Mouse (Mus musculus) heart, adult 2 months (tissue): ENCODE measurements around the gene Slc9a2. TPM values are rescaled to one million over a fixed set of nuclear protein-coding genes. Genes with fewer than 3 reads are reported as not detected.

Source experiments
- DNase-seq, 2 experiments: peaks; one replicate each; pipeline ENCODE4 v3.0.0; 2021
- H3K27ac ChIP-seq: fragments of 200-600 bp; 2 replicates; pipeline ENCODE4 v1.8.1; 2022
- H3K27me3 ChIP-seq: fragments of 200-500 bp; 2 replicates; pipeline ENCODE4 v1.6.1; 2012; ENCODE audit warnings: mild to moderate bottlenecking, low read length, inconsistent platforms, mixed read lengths; ENCODE audit not compliant: control insufficient read depth, insufficient read depth
- H3K36me3 ChIP-seq: fragments of 200-500 bp; 2 replicates; pipeline ENCODE4 v1.6.1; 2012; ENCODE audit warnings: low read length, inconsistent platforms; ENCODE audit not compliant: control insufficient read depth, insufficient read depth
- H3K4me1 ChIP-seq: fragments of 200-500 bp; 2 replicates; pipeline ENCODE4 v1.6.1; 2011; ENCODE audit warnings: low read length; ENCODE audit not compliant: control insufficient read depth, insufficient read depth
- H3K4me3 ChIP-seq: fragments of 200-600 bp; 2 replicates; pipeline ENCODE4 v1.8.1; 2022
- H3K79me2 ChIP-seq: fragments of 200-500 bp; replicated peaks from 2 replicates; pipeline ENCODE4 v1.6.1; 2012; ENCODE audit warnings: mild to moderate bottlenecking, inconsistent platforms, low read length, moderate library complexity, mixed read lengths; ENCODE audit not compliant: control insufficient read depth, insufficient read depth
- H3K9ac ChIP-seq: fragments of 200-500 bp; 2 replicates; pipeline ENCODE4 v1.6.1; 2012; ENCODE audit warnings: low read depth, mild to moderate bottlenecking, control low read depth, inconsistent platforms, low read length, mixed read lengths
- CTCF ChIP-seq: fragments of 200-600 bp; IDR thresholded peaks from 2 replicates; pipeline ENCODE4 v1.8.1; 2022; ENCODE audit warnings: antibody characterized with exemption, mild to moderate bottlenecking, moderate library complexity
- EP300 ChIP-seq: fragments of 200-500 bp; IDR thresholded peaks from 2 replicates; pipeline ENCODE4 v1.6.1; 2011; ENCODE audit warnings: low read depth, low read length, control low read depth; ENCODE audit not compliant: insufficient read depth
- POLR2A ChIP-seq: fragments of 200-500 bp; IDR thresholded peaks from 2 replicates; pipeline ENCODE4 v1.6.1; 2011; ENCODE audit warnings: mild to moderate bottlenecking, low read depth, low read length, control low read depth; ENCODE audit not compliant: insufficient read depth
- WGBS: fragments of 180-500 bp; shearing (Covaris S2); methylation state at CpG from one replicate; pipeline ENCODE4 v1.1.7; 2018; 5-methylcytosine and 5-hydroxymethylcytosine counted together
- intact Hi-C: fragments of 180-260 bp; cut with DNase I; formaldehyde crosslinking; loops from one replicate; pipeline ENCODE4 v1.15.1; 2025
- polyA plus RNA-seq: library from polyadenylated mRNA; depleted of rRNA; stranded (reverse); fragments of >200 nt; gene quantifications from 2 replicates; pipeline ENCODE4 v1.2.3, GENCODE M21; 2012; rRNA removed
- total RNA-seq, 2 experiments: library from RNA; stranded (reverse); gene quantifications; 2 replicates each; pipeline ENCODE4 v1.2.3; 2021

Slc9a2 gene
- total and polyA plus RNA-seq, 3 experiments: 1.3 to 3.2 (median 1.4) TPM

GRCm38 (mm10) chr1:40805351-40805750 lies 125.0 kb downstream of the Slc9a2 start, which contains the start of gene Tmem182:
Tmem182 (plus strand) TSS chr1:40805601.
- peak within 1 kb of the TSS; percentile 91 for H3K27ac ChIP-seq
- H3K27me3 ChIP-seq: no peaks in the 10 kb centered on the region
- intact Hi-C loops: no loop called here
- peaks cover 1% of the 10 kb centered on the region; the same call in 1 of the 2 replicates for H3K4me1 ChIP-seq
- 17% methylated on average over 9 of the region's 9 CpGs for WGBS
- no peaks in the 10 kb centered on the region for H3K79me2 ChIP-seq
- TF ChIP-seq POLR2A (peak; percentile 88), CTCF (no peak), EP300 (peak; percentile 69; the same call in 1 of the 2 replicates)
- H3K4me3 ChIP-seq: peak within 1 kb of the TSS; percentile 55
- H3K36me3 ChIP-seq: peaks cover 3% of the 10 kb centered on the region
- DNase-seq: peak; percentile 77 to 86
- H3K9ac ChIP-seq: peak within 1 kb of the TSS; percentile 70

- DNase-seq: peak in 1 of 2 experiments; percentile 32
- no peak for TF ChIP-seq EP300
- TF ChIP-seq POLR2A: no peak
- no peak for TF ChIP-seq CTCF
- Histone ChIP-seq H3K27ac (peak overlapping the region; percentile 91), H3K27me3 (no peaks in the 10 kb centered on the region), H3K4me1 (peaks cover 1% of the 10 kb centered on the region; the same call in 1 of the 2 replicates), H3K79me2 (no peaks in the 10 kb centered on the region), H3K9ac (peak overlapping the region; percentile 70), H3K4me3 (peak overlapping the region; percentile 55), H3K36me3 (peaks cover 5% of the 10 kb centered on the region)
- WGBS: 67% methylated on average over 11 of the region's 11 CpGs
- intact Hi-C loops: loop anchor here (2.0 kb wide), 1 partner anchor 19 kb away; no protein-coding TSS in a partner anchor
Measured at GRCm38 (mm10) chr1:40805891-40806290, 125.5 kb downstream of the Slc9a2 start.

- H3K27ac ChIP-seq: no peak overlapping the region
- TF ChIP-seq EP300: no peak
- no peak for TF ChIP-seq CTCF
- TF ChIP-seq POLR2A: no peak
- no peaks in the 10 kb centered on the region for H3K79me2 ChIP-seq
- DNase-seq: no peak
- no peak overlapping the region for H3K4me3 ChIP-seq
- H3K9ac ChIP-seq: no peak overlapping the region
- no peaks in the 10 kb centered on the region for H3K27me3 ChIP-seq
- intact Hi-C loops: no loop called here
- WGBS: 77% methylated on average over 3 of the region's 3 CpGs
- H3K4me1 ChIP-seq: peaks cover 1% of the 10 kb centered on the region; the same call in 1 of the 2 replicates
- H3K36me3 ChIP-seq: peaks cover 5% of the 10 kb centered on the region
Measured at GRCm38 (mm10) chr1:40808643-40809042, 128.3 kb downstream of the Slc9a2 start.

- TF ChIP-seq POLR2A (no peak), CTCF (no peak), EP300 (no peak)
- Histone ChIP-seq H3K36me3 (peaks cover 7% of the 10 kb centered on the region), H3K79me2 (no peaks in the 10 kb centered on the region), H3K27me3 (no peaks in the 10 kb centered on the region), H3K4me3 (no peak overlapping the region), H3K9ac (no peak overlapping the region), H3K27ac (peak overlapping the region; percentile 23; the same call in 1 of the 2 replicates), H3K4me1 (peaks cover 4% of the 10 kb centered on the region)
- peak; percentile 35 to 50 for DNase-seq
- intact Hi-C loops: no loop called here
- WGBS: 41% methylated on average over 16 of the region's 16 CpGs
Measured at GRCm38 (mm10) chr1:40815071-40815845, 134.9 kb downstream of the Slc9a2 start.

Other genes with a start within 250 kb of the Slc9a2 start
- gene Il18r1, start 215.0 kb upstream of the Slc9a2 start, total RNA-seq: 1 to 10 TPM; 1.1 to 1.9 TPM
- gene Il18r1, start 215.0 kb upstream of the Slc9a2 start, polyA plus RNA-seq: 0.86 and 1.1 TPM in 2 replicates
- gene Il18rap, start 165.2 kb upstream of the Slc9a2 start, total RNA-seq: under 1 TPM in 1 of 2 experiments, not detected in 1; 0.16 TPM
- gene Il18rap, start 165.2 kb upstream of the Slc9a2 start, polyA plus RNA-seq: 0.29 and 0.41 TPM in 2 replicates
- gene Slc9a4, start 100.5 kb upstream of the Slc9a2 start, total RNA-seq: under 1 TPM in 1 of 2 experiments, not detected in 1; 0.05 TPM
- 0.18 TPM in 1 of 2 replicates, not detected in the other for gene Slc9a4, start 100.5 kb upstream of the Slc9a2 start, polyA plus RNA-seq
- gene Mfsd9, start 110.1 kb downstream of the Slc9a2 start, total RNA-seq: under 1 TPM; 0.52 to 0.57 TPM
- 0.72 and 1.3 TPM in 2 replicates for gene Mfsd9, start 110.1 kb downstream of the Slc9a2 start, polyA plus RNA-seq
- 100 to 1,000 TPM; 142 to 178 TPM for gene Tmem182, start 125.0 kb downstream of the Slc9a2 start, total RNA-seq
- 89.5 and 174 TPM in 2 replicates for gene Tmem182, start 125.0 kb downstream of the Slc9a2 start, polyA plus RNA-seq